Mouse (Mus musculus) bone marrow macrophage, adult 2 months (primary cell): Measurements from ENCODE around the gene Katnb1.

ENCODE experiments used
- CTCF ChIP-seq: IDR thresholded peaks from 2 replicates; pipeline ENCODE4 v1.5.1; 2012; ENCODE audit warnings: low read depth, mild to moderate bottlenecking, low read length, moderate library complexity
- POLR2A ChIP-seq: IDR thresholded peaks from 2 replicates; pipeline ENCODE4 v1.6.1; 2012; ENCODE audit warnings: mild to moderate bottlenecking, low read depth, low read length, borderline replicate concordance

GRCm38 (mm10) chr8:95141026-95141425 is 60.0 kb downstream of the Katnb1 start:
- no peak for TF ChIP-seq CTCF
- no peak for TF ChIP-seq POLR2A
